Mouse (Mus musculus): ENCODE measurements around the gene Myadml2.

DNA sequence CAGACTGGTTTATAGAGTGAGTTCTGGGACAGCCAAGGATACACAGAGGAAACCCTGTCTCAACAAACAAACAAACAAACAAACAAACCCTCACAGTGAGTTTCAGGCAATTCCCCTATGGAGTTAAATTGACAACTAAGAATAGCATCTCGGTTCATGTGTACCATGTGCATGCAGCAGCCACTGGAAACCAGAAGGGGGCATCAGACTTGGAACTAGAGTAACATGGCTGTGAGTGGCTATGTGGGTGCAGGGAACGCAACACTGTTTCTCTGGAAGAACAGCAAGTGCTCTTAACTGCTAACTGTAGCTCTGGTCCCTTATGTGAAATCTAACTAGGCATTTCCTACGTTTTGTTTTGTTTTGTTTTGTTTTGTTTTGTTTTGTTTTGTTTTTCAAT, 3.9 kb upstream of the Myadml2 start:
- TF ChIP-seq TBP (conservative IDR thresholded peaks at IDR 0.05; ENCODE audit: low read depth, low read length): no peak
- TF ChIP-seq POLR2A (IDR thresholded peaks at IDR 0.05; ENCODE audit: low read depth, low read length): no peak
- peak; percentile 31 to 63; a peak in 3 of 4 replicates for TF ChIP-seq CTCF (conservative IDR thresholded peaks at IDR 0.05 in 1 of 2, IDR thresholded peaks at IDR 0.05 in 1 of 2; ENCODE audit: low read depth in 2 of 2, low read length in 2 of 2)
- no peak for TF ChIP-seq GABPA (IDR thresholded peaks at IDR 0.05; ENCODE audit: insufficient replicate concordance, low read depth, low read length)
- no peak for TF ChIP-seq TCF12 (IDR thresholded peaks at IDR 0.05; ENCODE audit: low read depth, low read length)
- TF ChIP-seq SMC3 (IDR thresholded peaks at IDR 0.05; ENCODE audit: low read depth, low read length): peak; percentile 49
- no peak for TF ChIP-seq HCFC1 (IDR thresholded peaks at IDR 0.05; ENCODE audit: low read depth, low read length)
